Mouse (Mus musculus): ENCODE results near the gene Slc44a3.

Gene Slc44a3

DNA sequence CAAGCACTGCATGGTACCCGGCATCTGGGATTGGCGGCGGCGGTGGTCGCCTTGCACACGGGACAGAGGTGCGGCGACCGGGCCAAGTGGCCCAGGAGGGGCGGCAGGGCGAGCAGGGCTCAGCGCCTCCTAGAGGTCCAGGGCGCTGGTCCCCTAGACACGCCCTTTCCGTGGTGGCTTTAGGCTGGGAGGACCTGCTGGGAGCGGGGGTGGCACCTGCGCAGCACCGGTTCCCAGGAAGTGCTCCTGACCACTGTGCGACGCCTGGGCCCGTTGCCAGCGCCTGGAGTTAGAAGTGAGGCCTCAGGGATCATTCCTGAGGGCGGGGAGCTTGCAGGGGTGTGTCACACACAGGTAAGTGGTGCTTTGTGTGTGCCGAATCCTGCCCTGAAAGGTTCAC, at the start of gene Slc44a3:
Gene Slc44a3 (minus strand): TSS at position 229 of the 400 bp plus-strand sequence.
- no peak for DNase-seq (ENCODE audit: low spot score in 2 of 2)

DNA sequence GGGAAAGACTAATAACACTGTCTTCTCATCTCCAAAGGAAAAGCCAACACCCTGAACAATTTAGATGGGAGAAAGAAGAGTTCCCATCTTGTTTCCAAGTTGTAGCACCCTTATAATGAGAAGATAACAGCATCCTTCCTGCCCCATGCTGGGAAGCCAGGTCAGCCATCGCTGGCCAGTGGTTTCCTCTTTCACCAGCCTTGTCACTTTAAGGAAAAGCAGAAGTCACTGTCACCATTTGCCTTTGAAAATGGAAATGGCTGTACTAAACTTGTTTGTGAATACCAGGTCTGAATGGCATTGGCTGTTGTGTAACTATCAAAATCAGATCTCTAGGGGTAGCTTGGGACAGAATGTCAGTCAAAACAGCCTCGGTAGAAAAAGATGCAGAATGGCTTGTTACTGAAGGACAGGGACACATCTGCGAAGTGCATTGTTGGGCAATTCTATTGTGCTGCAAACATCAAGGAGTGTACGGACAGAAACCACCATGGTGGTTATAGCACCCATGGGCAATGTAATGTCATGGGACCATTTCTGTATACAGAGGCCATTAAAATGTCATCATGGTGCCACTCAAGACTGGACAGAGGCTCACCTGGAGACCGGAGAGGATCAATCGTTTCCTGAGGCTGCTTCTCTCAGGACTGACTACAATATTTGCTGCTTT, 47.8 kb upstream of the Slc44a3 start:
- no peak for DNase-seq (ENCODE audit: low spot score in 2 of 2)

DNA sequence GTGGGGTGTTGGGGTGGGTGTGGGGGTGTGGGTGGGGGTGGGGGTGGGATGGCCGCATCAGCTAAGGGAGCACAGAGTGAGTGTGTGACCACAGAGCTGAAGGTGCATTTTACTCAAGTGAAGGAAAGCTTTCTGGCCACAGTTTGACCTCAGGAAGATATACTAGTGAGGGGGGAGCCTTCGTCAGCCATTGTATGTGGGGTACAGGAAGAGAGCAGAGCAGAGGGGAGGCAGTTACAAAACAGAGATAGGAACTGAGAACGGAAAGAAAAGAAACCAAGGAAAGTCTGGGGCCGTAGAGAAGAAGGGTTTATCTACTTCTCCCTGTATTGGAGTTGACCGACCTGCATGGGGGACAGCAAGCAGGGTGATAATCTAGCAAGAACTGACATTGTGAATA, 47.2 kb upstream of the Slc44a3 start:
- no peak for DNase-seq (ENCODE audit: low spot score in 2 of 2)

DNA sequence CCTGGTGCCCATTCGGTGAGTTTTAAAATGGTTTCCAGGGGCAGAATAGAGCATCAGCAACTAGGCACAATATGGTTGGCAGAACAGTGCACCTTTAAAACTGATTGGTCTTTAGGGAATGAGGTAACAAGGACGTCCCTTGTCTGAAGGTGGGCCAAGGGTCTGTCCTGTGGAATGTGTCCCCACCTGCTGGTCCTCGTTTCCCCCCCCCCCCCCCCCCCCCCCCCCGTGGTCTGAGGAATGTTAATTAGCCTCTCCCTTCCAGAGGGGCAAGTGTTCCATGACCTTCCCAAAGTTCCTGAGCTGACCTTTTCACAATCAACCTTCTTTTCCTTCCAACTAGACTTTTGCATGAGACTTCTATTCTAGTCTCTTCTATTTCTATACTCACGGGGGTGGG, 46.5 kb upstream of the Slc44a3 start:
- no peak for DNase-seq (ENCODE audit: low spot score in 2 of 2)

DNA sequence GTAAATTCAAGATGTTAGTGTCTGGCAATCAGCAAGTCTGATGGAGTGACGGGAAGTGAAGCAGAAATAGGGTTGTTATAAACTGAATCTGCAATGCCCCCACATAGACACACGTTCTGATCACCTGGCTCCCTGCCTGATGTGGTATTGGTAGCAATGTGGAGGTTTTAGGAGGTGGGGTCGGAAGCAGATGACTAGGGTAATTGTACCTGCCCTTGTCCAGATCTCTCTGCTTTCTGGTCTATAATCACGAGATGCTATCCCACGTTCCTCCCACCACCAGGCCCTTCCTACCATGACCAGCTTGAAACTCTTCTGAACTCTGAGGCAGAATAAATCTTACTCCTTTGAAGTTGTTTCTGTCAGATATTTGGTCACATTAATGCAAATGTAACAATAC, 45.4 kb upstream of the Slc44a3 start:
- no peak for DNase-seq (ENCODE audit: low spot score in 2 of 2)

DNA sequence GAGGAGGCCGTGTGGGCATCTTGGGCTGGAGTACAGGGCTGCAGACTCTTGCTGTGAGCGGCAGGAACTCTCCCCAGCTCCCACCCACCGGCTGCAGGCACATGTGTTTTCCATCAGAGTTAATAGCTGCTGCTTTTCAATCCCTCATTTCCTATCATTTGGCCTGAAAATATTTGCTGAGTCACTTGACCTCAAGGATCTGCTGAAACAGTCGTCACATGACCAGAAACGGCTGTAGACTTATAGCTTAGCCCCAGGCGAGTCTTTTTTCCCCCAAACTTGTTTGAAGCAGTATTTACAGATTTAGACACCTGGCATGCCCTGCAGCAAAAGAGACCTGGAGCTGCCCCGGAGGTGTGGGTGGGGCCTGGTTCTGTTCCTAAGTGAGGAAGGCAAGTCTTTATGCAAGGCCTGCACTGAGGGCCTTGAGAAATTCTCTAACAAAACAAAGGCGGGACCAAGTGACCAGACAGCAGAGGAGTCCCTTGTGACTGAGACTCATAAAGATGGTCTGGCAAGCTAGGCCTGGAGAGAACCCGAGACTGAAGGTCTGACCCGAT, 44.9 kb upstream of the Slc44a3 start:
- DNase-seq (ENCODE audit: low spot score in 2 of 2), result peak in 1 of 2 experiments; percentile 9

DNA sequence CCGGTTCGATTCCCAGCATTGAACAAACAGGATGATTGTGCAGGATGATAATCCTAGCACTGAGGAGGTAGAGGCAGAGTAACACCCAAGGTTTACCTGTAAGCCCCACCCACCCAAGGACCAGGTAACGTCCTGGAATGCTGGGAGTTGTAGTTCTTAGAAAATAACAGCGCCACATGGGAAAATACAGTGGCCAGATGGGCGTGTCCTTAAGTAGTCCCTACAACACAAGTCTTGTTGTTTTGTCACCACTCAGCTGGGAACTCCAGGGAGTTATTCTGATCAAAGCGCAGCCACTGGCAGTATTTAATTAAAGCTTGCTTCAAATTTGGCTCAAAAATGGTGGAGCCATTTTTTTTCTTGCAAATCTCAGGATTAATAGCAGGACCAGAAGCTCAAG, 44.2 kb upstream of the Slc44a3 start:
- DNase-seq (ENCODE audit: low spot score in 2 of 2), result no peak

DNA sequence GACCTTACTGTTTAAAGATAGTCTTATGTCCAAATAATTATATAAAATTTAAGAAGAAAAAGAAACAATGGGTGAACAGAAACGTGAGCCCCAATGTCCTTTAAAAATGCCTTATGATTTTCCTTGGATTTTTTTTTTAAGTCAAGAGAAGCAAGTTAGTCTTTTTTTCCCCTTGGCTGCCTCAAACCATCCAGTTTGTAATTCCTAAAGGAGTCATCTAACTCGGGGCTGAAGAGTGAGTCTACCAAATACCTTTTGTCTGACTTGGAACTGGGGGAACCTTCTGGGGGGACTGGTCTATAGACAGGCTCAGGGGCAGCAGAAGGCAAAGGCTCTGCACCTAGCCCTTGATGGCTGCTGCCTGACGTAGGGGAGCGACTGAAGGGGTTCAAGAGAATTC, 42.2 kb upstream of the Slc44a3 start:
- DNase-seq (ENCODE audit: low spot score in 2 of 2), result no peak

DNA sequence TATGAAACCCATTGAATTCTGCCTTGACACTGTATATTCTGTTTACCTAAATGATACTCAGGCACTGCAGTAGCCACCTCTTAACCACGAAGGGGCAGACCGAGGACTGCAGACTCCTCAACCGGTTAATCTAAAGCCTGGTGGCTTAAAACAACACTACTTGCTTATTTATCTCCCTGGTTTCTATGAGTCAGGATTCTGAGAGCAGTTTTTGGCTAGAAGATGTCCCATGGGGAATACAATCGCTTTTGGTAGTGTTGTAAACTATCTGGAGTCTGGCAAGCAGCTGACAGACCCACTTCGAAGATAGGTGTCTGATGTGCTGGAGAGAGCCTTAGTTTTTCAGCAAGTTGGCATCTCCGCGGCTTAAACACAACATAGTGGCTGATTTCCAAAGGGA, 41.7 kb upstream of the Slc44a3 start:
- no peak for DNase-seq (ENCODE audit: low spot score in 2 of 2)

DNA sequence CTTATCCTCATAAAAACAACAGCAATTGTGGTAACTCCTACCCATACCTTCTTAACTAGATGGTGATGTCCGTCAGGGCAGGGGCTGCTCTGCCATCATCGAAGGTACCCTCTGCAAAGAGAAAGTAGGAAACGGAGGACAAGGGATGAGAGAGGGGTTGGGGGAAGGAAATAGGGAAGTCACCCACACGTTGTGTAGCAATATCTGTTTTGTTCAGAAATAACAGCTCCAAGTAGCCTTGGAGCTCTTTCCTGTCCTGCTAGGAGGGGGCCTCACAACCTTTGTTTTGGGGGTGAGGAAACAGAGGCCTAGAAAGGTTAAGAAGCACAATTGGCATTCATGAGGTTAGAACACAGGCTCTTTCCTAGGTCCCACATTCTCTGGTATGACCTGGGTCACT, 39.3 kb upstream of the Slc44a3 start:
- no peak for DNase-seq (ENCODE audit: low spot score in 2 of 2)

DNA sequence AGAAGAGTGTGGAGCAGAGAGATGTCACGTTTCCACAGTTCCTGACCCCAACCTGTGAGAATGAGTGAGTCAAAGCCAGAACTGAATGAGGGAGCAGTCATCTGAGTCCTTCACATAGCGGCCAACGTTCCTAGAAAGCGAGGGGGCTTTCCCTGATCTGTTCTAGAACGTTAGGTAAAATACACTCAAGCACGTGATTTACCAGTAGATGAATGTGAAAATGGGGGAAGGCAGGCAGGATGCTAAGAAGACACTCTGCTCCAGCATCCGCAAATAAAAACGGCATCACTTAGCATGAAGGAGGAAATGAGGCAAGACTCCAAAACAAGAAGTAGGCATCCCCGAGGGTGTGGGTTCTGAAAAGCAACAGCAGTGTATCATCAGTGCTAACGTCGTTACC, 38.4 kb upstream of the Slc44a3 start:
- DNase-seq (ENCODE audit: low spot score in 2 of 2), result peak in 1 of 2 experiments; percentile 8

DNA sequence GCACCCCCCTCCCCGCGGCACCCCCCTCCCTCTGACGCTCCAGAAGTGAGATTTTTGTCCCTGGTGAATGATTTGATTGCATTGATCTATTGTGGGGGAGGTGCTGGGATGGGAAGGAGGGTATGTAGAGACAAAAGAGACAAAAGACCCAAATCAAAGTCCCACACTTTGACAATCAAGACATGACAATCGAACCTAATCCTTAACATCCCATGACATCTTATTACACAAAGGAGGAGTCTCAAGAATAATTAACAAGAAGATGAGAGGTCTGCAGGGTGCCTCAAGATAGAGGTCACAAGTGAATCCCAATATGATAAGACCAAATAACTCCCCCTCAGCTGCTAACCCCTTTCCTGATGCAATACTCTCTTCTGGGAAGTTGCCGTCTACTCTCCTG, 37.6 kb upstream of the Slc44a3 start:
- no peak for DNase-seq (ENCODE audit: low spot score in 2 of 2)

DNA sequence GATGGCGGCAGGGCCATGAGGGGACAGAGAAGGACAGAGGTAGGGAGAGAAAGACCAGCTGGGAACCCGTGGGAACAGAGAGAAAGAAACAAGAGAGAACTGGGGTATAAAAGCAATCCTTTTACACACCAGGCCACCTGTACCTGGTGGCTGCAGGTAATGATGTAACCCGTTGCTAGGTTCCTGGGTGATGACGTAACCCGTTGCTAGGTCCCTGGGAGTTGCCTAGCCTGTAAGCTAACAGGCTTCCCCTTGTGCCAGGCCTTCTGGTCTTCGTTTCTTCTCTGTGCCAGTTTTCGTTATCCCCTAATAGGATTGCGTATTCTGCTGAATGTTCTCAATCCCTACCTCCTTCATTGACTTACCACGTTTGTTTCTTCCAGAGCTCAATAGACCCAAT, 36.8 kb upstream of the Slc44a3 start:
- no peak for DNase-seq (ENCODE audit: low spot score in 2 of 2)

DNA sequence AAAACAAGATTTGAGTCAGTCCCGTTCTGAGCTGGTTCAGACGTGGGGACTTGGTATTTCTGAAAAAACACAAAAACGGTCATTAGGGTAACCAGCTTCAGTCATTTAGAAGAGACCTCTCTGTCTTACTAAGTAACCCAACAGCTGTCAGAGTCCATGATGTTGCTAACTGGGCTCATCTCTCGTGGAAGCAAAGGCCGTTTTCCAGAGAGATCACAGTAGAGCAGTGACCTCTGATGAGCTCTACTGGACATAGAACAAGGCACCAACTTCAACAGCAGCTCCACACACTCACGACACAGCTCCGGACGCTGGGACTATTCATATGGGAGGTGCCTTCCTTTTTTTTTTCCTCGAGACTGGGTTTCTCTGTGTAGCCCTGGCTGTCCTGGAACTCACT, 35.7 kb upstream of the Slc44a3 start:
- DNase-seq (ENCODE audit: low spot score in 2 of 2), result no peak

DNA sequence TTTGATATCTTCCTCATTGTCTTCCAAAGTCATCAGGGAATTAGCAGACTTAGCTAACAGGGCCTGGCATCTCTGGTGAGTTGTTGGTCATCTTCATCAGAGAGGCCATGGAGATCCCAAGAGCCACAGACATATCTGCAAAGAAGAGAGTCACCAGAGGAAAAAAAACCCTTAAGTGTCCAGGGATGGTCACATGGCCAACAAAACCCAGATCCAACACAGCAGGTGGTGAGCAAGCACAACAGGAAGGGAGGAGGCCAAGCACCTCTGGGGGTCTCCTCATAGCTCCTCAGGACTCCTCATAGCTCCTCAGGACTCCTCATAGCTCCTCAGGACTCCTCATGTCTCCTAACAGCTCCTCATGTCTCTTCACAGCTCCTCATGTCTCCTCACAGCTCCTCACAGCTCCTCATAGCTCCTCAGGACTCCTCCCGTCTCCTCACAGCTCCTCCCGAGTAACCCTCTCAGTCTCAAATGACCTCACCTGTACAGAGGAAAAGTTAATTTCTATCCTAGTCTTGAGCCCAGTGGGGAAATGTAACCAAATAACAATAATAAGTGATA, 35.2 kb upstream of the Slc44a3 start:
- DNase-seq (ENCODE audit: low spot score in 2 of 2), result no peak

DNA sequence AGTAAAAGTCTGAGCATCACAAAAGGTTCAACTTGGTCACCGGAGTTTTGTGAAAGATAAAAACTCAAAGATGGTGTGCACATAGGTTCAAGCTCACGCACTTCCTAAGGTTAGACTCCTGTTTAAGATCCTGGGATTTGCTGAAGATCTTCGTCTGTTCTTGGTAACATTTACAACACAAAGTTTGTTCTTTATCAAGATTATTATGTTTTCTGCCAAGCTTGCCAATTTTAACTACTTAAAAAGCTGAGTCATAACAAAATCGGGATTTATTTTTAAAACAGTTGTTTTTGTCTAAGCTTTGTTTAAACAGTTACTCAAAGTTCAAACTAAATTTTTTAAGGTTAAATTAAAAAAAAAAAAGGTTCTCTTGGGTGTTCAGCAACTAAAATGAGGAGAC, 34.7 kb upstream of the Slc44a3 start:
- no peak for DNase-seq (ENCODE audit: low spot score in 2 of 2)

DNA sequence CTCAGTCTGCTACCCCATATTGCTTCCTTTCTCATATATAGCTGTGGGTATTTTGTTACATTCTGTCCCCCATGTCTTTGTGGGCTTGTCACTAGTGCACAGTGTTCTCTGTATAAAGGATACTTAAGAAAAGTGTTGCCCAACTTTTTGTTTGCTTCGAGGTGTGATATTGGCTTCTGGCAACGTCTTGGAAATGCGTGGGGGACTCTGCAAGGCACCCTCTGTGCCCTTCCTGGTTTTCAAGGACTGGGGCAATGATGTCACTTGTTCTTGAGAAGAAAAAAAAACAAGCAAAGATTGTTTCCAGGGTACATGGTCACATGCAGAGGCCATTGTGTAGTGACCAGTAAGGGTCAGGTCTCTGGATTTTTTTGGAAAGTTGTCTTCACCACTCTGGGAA, 29.6 kb upstream of the Slc44a3 start:
- DNase-seq (ENCODE audit: low spot score in 2 of 2), result no peak

DNA sequence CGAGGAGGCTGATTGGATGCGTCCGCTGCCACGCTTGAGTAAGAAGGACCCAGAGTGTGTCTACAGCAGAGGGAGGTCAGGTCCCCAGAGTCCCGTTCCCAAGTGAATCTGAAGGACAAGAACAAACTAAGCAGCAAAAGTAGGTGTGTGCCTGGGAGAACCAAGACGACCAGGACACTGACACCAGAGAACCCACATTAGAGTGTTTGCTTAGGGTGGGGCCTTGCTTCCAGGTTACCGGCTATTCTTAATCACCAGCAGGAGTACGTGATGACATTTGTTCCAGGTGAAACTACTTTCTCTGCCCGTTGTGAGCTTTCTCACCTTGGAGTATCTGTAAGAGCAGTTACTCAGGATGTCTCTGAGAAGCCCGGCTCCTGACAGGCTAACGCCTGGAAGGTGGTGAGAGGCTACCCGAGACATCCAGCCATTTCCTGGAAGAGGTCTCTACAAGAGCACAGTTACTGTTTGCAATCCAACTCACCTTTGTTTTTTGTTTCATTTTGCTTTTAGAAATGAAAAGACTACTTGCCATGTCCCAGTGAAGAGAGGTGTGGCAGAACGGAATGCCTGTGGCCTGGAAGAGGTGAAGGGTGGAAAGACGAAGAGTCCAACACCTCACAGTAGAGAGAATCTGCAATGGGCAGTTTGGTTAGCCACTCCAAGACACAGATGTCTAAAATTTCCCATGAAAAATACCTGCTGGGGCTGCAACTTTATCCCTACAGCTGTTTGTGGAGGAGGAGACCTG, 28.1 kb upstream of the Slc44a3 start:
- no peak for DNase-seq (ENCODE audit: low spot score in 2 of 2)

DNA sequence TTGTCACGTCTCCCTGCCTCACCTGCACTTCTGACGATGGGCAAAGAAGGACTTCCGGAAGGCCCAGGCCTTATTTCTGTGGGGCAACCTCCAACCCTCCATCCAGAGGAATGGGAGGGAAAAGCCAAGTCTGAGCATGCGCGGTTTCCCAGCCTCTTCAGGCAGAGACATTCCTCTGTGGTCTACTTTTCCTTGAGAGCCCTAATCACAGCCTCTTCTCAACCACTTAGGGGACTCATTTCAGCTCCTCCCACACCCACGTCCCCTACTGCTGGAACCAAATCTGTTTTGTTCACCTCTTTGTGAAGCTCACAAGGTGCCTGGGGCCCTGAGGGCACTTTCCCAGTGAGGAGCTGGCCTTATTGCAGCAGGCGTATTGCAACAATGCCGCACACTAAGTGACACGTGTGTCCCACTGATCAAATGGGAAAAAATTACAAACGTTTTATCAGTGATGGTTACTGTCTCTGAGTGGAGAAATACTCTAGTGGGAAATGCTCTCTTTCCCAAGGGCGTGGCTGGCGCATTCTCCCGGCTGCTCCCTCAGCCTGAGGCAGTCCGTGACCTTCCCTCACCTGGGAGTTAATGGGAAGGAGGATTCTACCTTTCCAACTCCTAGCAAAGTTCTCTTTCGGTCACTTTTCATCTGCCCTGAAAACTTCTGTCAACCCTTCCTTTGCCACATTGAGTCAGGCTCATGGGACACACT, 27.4 kb upstream of the Slc44a3 start:
- no peak for DNase-seq (ENCODE audit: low spot score in 2 of 2)

DNA sequence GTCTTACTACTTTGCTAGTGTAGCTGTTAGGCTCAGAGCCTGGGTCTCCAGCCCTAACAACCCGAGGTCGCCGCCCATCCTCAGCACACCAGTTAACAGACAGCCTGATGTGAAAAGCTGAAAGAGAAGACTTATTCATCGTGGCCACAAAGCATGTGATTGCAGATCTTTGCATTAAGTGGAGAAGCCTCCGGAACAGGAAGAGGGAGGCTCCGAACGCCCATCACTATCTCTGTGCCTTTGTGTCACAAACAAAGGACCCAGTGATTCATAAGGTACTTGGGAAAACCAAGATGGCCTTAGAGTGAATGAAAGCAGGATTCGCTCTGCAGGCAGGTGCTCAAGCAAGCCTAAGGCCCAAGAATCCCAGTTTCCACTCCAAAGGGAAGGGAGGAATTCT, 26.7 kb upstream of the Slc44a3 start:
- DNase-seq (ENCODE audit: low spot score in 2 of 2), result no peak

DNA sequence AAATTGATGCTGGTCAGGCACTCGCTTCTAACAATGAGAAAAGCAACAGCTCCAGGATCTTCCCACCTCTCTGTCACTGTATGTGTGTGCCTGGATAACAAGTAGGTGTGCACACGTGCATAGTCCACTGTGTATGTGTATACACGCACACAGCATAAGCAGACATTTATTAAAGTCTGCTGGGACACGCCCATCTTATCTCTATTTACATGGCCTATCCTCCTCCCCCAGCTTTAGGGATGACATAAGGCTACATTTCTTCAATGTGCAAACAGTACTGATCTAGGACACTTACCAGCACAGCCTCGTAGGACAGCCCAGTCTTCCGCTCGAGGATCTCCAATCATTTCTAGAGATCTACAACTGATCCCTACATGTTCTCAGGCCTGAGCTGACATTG, 24.1 kb upstream of the Slc44a3 start:
- DNase-seq (ENCODE audit: low spot score in 2 of 2), result no peak

DNA sequence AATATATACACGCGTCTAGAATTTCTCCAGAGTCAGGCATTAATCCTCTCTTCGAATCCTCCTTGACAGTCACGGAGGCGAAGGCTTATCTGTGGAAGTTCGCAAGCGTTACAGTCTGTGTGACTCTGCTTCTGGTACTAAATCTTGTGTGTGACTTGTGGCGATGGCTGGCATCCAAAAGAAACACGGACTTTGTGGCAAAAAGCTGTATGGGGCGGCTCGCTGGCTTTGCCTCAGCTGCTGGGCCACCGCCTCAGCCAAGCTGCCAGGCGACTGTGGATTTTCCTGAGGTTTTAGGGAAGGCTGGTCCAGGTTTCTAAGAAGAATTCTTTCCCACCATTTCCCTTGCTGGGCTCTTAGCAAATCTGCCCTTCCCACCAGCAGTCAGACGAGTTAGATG, 21.1 kb upstream of the Slc44a3 start:
- DNase-seq (ENCODE audit: low spot score in 2 of 2), result no peak

All from spleen, postnatal 36 days (tissue).